Mouse (Mus musculus): Measurements from ENCODE around the gene Shmt1. TPM values are rescaled to one million over a fixed set of nuclear protein-coding genes. Genes with fewer than 3 reads are reported as not detected.

The Shmt1 gene
- total and polyA plus RNA-seq, 2 experiments, result 214 to 239 TPM

GRCm38 (mm10) chr11:60777801-60778370, 33.6 kb downstream of the Shmt1 start:
- Histone ChIP-seq H3K9ac (ENCODE audit: low read depth, low read length) (peak overlapping the region; percentile 87), H3K36me3 (ENCODE audit: control insufficient read depth, insufficient read depth, low read length) (peaks cover 3% of the 10 kb centered on the region; the same call in 1 of the 2 replicates), H3K27ac (replicated peaks; ENCODE audit: insufficient read depth, low read depth, low read length) (peak overlapping the region; percentile 88), H3K79me2 (ENCODE audit: control insufficient read depth, insufficient read depth, low read length) (peaks cover 42% of the 10 kb centered on the region; the same call in 1 of the 2 replicates), H3K4me3 (ENCODE audit: insufficient read depth, low read depth, low read length) (peak overlapping the region; percentile 77), H3K4me1 (ENCODE audit: control insufficient read depth, insufficient read depth, low read length) (peaks cover 42% of the 10 kb centered on the region), H3K27me3 (ENCODE audit: control insufficient read depth, insufficient read depth, low read length) (no peaks in the 10 kb centered on the region)
- TF ChIP-seq POLR2A (IDR thresholded peaks at IDR 0.05; ENCODE audit: extremely low read depth, insufficient read depth, low read length), result no peak
- no peak for TF ChIP-seq CTCF (IDR thresholded peaks at IDR 0.05; ENCODE audit: low read depth, low read length)
- DNase-seq (ENCODE audit: extremely low read depth, low read depth, low spot score), result no peak
- WGBS, result 20% methylated on average over 16 of the region's 16 CpGs

DNA sequence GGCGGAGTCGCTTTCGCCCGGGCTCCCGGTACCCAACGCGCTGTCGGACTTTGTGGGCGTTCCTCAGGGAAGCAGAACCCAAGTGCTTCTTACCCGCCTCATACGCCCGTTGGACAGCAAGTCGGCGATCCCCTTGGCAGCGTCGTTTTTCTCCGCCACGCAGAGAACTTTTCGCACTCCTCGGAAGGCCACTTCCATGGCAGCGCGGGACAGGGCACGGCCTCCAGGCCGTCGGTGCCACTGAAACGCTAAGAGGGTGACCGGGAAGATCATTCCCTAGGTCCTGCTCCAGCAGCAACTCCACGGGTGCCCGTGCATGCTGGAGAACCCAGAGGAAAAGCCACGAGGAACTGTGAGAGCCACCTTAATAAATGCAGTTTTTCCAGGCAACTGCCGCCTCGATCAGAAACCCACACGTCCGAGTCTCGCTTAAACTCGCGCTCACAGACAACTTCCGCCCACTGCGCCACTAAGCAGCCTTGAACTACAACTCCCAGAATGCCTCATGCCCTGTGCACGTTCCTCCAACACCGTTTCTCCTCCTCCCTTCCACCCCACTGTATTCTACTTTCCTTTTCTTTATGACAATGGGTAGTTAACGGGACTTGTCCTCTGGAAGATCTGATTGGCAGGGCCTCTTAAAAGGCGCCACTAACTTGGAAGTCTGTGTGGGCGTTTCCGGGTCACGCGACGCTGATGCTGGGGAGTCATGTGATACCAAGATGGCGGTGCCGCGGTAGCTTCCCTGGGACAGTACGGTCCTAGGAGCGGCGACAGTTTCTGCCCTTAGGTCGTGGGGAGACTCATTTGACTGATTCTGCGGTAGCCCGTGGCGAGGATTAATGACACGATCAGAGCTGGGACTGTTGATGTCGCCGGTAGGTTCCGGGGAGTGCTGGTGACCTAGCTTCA, 34.4 kb downstream of the Shmt1 start, which contains the start of the genes Top3a and Smcr8:
TSS of gene Top3a (minus strand) at position 537 of the 912 bp plus-strand sequence.
TSS of gene Smcr8 (plus strand) at position 696 of the 912 bp plus-strand sequence.
- DNase-seq (ENCODE audit: extremely low read depth, low read depth, low spot score), result peak; percentile 99
- Histone ChIP-seq H3K27ac (replicated peaks; ENCODE audit: insufficient read depth, low read depth, low read length) (peak within 1 kb of the TSS; percentile 88), H3K4me3 (ENCODE audit: insufficient read depth, low read depth, low read length) (peak within 1 kb of the TSS; percentile 77), H3K4me1 (ENCODE audit: control insufficient read depth, insufficient read depth, low read length) (peaks cover 37% of the 10 kb centered on the region), H3K79me2 (ENCODE audit: control insufficient read depth, insufficient read depth, low read length) (peaks cover 37% of the 10 kb centered on the region; the same call in 1 of the 2 replicates), H3K36me3 (ENCODE audit: control insufficient read depth, insufficient read depth, low read length) (peaks cover 3% of the 10 kb centered on the region; the same call in 1 of the 2 replicates), H3K27me3 (ENCODE audit: control insufficient read depth, insufficient read depth, low read length) (no peaks in the 10 kb centered on the region), H3K9ac (ENCODE audit: low read depth, low read length) (peak within 1 kb of the TSS; percentile 87)
- TF ChIP-seq POLR2A (IDR thresholded peaks at IDR 0.05; ENCODE audit: extremely low read depth, insufficient read depth, low read length) (peak; percentile 87), CTCF (IDR thresholded peaks at IDR 0.05; ENCODE audit: low read depth, low read length) (no peak)
- WGBS, result under 1% methylated on average over 62 of the region's 62 CpGs

DNA sequence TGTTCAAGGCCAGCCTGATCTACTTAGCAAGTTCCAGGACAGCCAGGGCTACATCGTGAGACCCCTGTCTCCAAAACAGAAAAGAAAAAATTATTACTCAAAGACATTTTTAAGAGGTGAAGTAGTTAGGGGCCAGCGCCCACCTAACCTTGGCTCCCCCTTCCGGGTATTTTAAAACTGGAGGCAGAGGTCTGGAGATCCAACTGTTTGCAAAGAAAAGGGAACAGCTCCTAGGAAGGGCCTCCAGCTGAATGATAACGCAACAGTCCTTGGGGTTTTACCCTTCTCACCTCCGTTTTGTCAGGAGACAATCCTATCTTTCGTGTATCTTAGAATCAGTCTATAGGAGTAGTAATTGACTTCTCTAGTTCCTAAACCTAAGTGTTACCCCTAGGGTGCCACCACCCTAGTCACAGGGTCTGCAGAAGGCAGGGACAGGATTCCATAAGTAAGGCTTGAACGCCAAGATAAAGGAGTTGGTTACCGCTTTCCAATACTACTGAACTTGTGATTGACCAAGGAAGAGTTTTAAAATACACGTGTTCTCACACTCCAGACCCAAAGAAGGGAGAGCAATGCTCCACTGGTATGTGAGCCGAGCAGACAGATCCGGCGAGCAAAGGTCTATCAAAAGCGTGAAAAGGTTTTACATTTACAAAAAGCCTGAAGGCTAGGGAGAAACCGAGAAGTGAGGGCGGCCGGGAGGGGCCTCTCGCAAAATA, 35.2 kb downstream of the Shmt1 start:
- Histone ChIP-seq H3K27ac (replicated peaks; ENCODE audit: insufficient read depth, low read depth, low read length) (peak overlapping the region; percentile 64), H3K9ac (ENCODE audit: low read depth, low read length) (peak overlapping the region; percentile 64), H3K27me3 (ENCODE audit: control insufficient read depth, insufficient read depth, low read length) (no peaks in the 10 kb centered on the region), H3K4me3 (ENCODE audit: insufficient read depth, low read depth, low read length) (peak overlapping the region; percentile 77), H3K36me3 (ENCODE audit: control insufficient read depth, insufficient read depth, low read length) (peaks cover 3% of the 10 kb centered on the region; the same call in 1 of the 2 replicates), H3K79me2 (ENCODE audit: control insufficient read depth, insufficient read depth, low read length) (peaks cover 37% of the 10 kb centered on the region; the same call in 1 of the 2 replicates), H3K4me1 (ENCODE audit: control insufficient read depth, insufficient read depth, low read length) (peaks cover 30% of the 10 kb centered on the region)
- DNase-seq (ENCODE audit: extremely low read depth, low read depth, low spot score), result no peak
- 4% methylated on average over 17 of the region's 17 CpGs for WGBS
- TF ChIP-seq POLR2A (IDR thresholded peaks at IDR 0.05; ENCODE audit: extremely low read depth, insufficient read depth, low read length) (no peak), CTCF (IDR thresholded peaks at IDR 0.05; ENCODE audit: low read depth, low read length) (no peak)

- Histone ChIP-seq H3K9ac (ENCODE audit: low read depth, low read length) (no peak overlapping the region), H3K4me1 (ENCODE audit: control insufficient read depth, insufficient read depth, low read length) (peaks cover 29% of the 10 kb centered on the region), H3K27ac (replicated peaks; ENCODE audit: insufficient read depth, low read depth, low read length) (no peak overlapping the region), H3K27me3 (ENCODE audit: control insufficient read depth, insufficient read depth, low read length) (no peaks in the 10 kb centered on the region), H3K4me3 (ENCODE audit: insufficient read depth, low read depth, low read length) (no peak overlapping the region), H3K36me3 (ENCODE audit: control insufficient read depth, insufficient read depth, low read length) (peaks cover 3% of the 10 kb centered on the region; the same call in 1 of the 2 replicates), H3K79me2 (ENCODE audit: control insufficient read depth, insufficient read depth, low read length) (peaks cover 34% of the 10 kb centered on the region; the same call in 1 of the 2 replicates)
- TF ChIP-seq CTCF (IDR thresholded peaks at IDR 0.05; ENCODE audit: low read depth, low read length) (no peak), POLR2A (IDR thresholded peaks at IDR 0.05; ENCODE audit: extremely low read depth, insufficient read depth, low read length) (no peak)
- 58% methylated on average over 6 of the region's 6 CpGs for WGBS
- no peak for DNase-seq (ENCODE audit: extremely low read depth, low read depth, low spot score)
These were observed 35.9 kb downstream of the Shmt1 start for GRCm38 (mm10) chr11:60775578-60775977.

- Histone ChIP-seq H3K9ac (ENCODE audit: low read depth, low read length) (no peak overlapping the region), H3K79me2 (ENCODE audit: control insufficient read depth, insufficient read depth, low read length) (peaks cover 31% of the 10 kb centered on the region), H3K4me1 (ENCODE audit: control insufficient read depth, insufficient read depth, low read length) (peaks cover 26% of the 10 kb centered on the region), H3K36me3 (ENCODE audit: control insufficient read depth, insufficient read depth, low read length) (peaks cover 3% of the 10 kb centered on the region; the same call in 1 of the 2 replicates), H3K4me3 (ENCODE audit: insufficient read depth, low read depth, low read length) (no peak overlapping the region), H3K27ac (replicated peaks; ENCODE audit: insufficient read depth, low read depth, low read length) (no peak overlapping the region), H3K27me3 (ENCODE audit: control insufficient read depth, insufficient read depth, low read length) (no peaks in the 10 kb centered on the region)
- WGBS, result 5% methylated on average over 1 of the region's 1 CpGs
- peak; percentile 61 for DNase-seq (ENCODE audit: extremely low read depth, low read depth, low spot score)
- TF ChIP-seq POLR2A (IDR thresholded peaks at IDR 0.05; ENCODE audit: extremely low read depth, insufficient read depth, low read length), result no peak
- no peak for TF ChIP-seq CTCF (IDR thresholded peaks at IDR 0.05; ENCODE audit: low read depth, low read length)
These were observed 36.7 kb downstream of the Shmt1 start for GRCm38 (mm10) chr11:60774841-60775240.
